Mouse (Mus musculus) monocyte, adult 5-6 weeks (primary cell): Measurements from ENCODE around the gene Sorbs2. TPM values are rescaled to one million over a fixed set of nuclear protein-coding genes. Genes with fewer than 3 reads are reported as not detected.

ENCODE experiments used
- ATAC-seq: fragments of 153-309, 156-312 bp; replicated peaks from 2 replicates; pipeline ENCODE4 v1.8.0; 2017; ENCODE audit warnings: mild to moderate bottlenecking; ENCODE audit not compliant: low TSS enrichment, insufficient number of reproducible peaks, severe bottlenecking, poor library complexity, low FRiP score
- total RNA-seq: library from RNA; stranded (forward); fragments of 200-1000, 200-491, 200-594 nt; gene quantifications from 3 replicates; pipeline ENCODE4 v1.2.3, GENCODE M21; 2017

The Sorbs2 gene
- total RNA-seq, 1 experiment from 2014 or later = not detected

DNA sequence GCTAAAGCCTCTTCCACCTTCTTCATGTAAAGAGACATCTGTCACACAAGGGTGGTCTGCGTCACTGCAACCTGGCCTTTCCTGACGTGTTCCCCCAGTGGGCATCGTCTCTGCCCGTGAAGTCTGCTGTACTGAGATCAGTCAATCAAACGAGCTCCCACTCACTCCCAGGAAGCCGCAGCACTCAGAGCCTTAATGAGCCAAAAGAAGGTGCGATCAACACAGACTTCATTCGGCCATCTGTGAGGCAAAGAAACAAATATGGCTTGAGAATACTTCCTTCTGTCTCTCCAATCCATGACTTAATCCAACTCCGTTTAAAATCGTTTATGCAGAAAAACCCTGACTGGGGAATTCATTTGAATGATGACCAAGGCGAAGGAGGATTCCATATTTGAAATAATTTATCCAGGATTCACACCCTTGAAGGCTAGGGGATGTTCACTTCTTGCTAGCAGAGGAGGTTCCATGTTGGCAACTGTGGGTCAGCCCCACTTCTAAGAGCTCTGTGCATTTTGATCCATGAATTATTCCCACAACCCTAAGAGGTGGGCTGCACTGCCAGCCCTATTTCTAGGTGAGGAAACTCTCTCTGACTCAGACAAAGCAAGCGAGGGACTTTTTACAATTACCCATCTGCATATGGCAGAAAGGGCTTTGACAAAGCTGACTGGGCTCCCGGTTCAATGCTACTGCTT, 207.9 kb downstream of the Sorbs2 start:
- no peak for ATAC-seq

DNA sequence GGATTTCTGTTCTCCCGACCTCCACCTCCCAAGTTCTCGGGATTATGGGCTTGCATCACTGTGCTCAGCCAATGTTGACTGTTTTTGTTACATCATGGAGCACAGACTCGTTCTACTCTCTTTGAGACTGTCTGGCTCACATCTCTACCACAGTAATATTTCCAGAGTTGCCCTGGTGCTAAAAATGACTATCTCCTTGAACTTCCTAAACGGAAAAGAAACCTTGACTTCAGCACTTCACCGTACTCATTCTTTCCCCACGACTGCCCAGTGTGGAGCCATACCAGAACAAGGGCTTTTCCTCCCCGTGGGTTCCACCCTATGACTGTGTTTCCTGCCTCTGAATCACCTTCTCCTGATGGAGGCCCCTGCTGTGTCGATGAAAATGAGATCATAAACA, 212.2 kb downstream of the Sorbs2 start:
- ATAC-seq = no peak

DNA sequence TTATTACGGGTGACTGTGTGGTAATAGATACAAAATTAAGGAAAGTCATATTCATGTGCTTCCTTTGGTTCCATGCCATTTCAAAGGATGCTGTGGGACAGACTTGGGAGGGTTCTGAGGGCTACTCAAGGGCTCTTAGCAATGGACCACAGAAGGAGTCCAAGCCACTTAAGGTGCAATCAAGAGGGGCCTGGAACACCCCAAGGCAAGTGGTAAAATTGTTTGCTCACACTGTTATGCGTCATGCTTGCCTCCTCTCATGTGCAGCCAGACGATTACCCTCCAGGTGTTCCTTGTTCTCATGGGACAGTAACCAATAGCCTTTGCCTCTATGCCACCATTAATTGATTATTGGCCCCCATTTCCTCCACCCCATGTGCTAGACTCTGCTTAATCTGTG, 216.6 kb downstream of the Sorbs2 start:
- ATAC-seq = no peak

DNA sequence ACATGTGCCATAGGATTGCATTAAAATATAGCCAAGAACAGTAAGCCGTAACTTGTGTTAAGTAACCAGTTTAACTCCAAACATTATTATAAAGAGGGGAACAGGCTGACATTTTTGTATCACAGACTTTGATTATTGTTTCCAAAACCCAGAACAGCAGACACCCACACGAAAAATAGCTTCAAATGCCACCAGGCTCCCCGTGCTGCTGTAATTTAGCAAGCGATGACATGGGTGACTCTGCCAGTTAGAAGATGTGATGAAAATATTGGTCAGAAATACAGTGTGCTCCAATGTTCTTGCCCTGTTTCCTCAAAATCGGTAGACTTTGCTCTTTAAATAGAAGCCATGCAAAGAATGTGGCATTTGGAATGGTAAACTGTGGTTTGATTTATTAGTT, 217.7 kb downstream of the Sorbs2 start:
- no peak for ATAC-seq

DNA sequence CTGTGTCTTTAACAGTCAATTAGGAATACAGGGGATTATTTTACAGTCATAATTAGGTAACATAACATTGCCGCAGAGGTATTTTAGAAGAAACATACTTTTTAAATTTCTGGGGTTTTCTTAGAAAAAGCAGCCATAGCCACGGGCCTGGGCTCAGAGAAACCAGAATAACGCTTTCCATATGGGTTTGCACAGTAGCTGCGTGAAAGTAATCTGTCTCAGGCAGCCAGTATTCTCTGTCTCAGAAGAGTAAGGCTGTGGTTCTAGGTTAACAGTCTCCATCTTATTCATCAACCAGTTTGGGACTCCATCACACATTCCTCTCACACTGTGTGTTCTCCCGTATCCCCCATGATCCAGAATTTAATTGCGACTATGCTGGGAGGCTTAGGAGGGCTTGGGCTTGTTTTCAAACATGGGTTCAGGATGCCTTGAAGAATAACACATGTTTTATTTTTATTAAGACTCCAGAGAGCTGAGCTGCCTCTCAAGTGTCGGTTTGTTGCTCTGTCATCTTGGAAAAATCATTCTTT, 222.3 kb downstream of the Sorbs2 start:
- no peak for ATAC-seq

DNA sequence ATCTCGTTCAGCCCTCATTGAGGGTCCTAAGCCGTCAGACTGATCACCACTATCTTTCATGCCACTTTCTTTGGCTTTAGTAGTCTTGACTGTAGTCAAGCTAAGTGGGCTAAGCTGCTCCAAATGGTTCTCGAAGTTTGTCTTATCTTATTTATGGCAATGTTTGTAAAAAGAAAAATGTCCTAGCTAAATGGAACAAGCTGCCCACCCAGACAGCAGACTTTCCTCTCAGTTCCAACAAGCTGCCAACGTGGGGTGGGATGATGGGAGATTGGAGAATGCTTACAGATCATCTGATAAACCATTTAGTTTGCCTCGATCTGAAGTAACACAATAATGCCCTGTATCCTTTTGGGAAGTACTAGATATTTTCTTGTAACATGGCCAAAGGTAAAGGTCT, 223.2 kb downstream of the Sorbs2 start:
- no peak for ATAC-seq

DNA sequence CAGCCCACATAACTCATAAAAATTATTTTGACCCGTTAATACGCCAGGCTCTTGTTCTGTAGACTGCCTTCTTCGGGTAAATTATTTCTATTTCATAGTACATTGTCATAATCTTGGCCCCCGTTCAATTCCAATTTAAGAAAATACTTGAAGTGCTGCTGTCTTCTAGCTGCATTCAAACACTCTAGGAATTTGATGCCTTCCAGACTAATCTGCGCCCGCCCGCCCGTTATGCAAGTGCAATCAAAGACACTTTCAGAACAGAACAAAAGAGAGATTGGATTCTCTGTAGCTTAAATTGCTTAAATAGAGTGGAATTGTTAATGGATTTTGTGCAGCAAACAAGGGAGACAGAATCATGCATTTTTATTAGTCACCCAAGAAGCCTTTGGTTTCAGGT, 226.5 kb downstream of the Sorbs2 start:
- ATAC-seq = no peak

DNA sequence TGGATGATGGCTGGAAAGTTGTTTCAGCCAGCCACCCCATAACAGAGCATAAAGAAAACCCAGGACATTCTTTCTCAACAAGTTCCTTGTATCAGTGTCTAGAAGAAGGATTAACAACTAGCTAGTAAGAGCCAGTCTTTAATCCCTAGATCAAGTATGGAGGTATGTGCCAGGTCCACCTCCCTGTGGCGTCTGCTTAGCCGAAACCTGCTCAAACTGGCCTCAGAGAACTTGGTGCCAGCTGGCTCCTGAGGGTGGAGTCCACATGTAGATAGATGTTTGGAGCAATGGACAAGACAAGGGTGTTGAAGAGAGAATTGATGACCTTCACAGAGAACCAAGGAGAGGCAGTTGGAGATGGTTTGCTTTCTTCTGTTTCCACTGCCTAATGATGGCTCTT, 229.7 kb downstream of the Sorbs2 start:
- ATAC-seq = no peak

DNA sequence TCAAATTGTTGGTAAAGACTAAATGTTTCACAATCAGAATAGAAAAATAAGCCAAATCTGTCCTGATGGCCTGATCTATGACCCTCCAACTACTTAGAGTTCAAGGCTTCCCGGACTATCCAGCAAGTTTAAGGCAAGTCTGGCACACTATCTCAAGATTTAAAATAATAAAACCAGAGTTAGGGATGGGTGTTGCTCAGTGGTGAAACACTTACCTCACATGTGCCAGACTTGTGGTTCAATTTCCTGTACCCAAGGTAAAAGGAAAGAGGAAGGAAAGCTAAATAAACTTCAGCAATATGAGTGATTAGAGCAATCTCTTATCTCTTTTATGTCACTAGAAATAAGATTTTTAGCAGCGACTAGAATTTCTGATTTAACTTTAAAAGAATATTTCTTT, 235.7 kb downstream of the Sorbs2 start:
- no peak for ATAC-seq

DNA sequence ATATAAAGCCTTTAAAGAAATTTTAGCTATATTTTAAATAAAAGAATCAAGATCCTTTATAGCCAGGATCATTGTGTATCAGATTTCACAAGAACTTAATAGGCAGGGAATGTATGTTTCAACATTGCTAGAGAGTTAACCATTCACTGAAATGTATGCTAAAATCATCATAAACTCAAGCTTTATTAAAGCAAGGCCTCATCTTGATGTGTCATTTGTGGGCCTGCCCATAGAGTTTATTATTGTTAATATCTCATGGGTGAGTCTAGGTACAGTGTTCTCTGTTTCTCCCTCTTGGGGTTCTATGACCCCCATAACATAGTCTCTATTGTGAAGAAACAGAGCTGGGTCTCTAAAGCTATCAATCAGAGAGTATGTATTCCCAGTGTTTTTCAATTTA, 236.2 kb downstream of the Sorbs2 start:
- ATAC-seq = no peak

DNA sequence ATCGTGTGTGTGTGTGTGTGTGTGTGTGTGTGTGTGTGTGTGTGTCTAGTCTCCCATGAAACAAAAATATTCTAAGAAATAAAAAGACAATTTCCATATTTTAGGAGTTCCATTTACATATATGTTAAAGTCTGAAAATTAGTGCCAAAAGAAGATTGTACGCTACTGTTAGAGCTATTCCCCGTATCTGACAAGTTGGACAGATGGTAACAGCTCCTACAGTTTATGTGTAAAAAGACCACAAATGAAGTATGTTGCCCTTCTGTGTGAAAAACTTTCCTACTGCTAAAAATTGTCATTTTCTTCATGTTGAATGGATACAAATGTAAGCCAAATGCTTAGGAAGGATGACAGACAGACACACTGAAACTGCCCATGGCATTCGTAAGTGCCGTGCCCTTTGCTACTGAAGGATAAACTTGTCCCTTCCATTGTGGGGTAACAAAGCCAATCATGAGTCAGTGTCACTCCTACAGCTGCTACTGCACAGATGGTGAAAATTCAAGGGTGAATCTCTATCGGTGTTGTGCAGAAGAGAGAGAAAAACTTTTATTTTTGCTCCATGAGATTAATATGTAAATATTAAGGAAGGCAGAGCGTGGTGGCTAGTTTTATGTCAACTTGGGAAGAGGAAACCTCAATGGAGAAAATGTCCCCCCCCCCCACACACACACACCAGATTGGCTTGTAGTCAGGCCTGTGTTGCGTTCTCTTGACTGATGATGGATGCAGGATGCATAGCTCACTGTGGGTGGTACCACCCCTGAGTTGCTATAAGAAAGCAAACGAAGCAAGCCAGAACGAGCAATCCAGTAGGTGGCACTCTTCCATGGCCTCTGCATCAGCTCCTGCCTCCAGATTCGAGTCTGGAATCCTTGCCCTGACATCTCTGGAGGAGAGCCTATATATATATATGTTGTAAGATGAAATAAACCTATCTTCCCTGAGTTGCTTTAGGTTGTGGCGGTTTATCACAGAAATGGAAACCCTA, 244.2 kb downstream of the Sorbs2 start:
- no peak for ATAC-seq

DNA sequence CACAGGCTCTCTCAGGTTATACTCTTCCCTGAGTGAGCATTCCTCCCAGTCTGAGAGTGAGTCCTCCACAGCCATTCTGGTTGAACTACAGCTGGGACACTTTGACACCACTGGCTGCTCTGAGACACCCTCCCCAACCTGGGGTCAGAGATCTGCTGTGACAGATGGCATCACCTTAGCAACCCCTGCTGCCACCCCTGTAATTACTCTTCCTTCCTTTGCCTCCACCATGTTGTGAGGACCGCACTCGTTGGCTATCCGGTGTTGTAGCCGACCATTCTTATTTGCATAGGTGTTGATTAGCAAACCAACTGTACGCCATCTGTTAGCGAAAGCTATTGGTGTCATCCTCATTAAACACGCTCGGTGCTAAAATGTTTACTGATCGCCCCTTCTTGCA, 247.9 kb downstream of the Sorbs2 start:
- no peak for ATAC-seq

DNA sequence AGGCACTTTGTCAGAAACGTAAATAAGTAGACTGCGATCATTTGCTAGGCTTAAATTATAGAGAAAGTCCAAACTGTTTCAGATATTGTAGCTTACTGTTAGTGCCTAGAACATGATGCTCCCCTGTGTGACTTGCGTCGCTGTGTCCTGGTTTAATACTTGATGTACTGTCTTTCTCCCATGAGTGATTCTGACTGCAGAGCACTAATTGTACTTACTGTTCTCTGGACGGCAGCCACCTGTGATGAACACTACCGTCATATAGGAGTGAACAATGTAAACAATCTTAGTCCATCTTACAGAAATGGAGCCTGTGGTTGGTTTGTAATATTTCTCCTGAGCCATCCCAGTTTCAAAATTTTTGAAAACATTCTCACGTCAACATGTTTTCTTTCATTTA, 248.4 kb downstream of the Sorbs2 start:
- no peak for ATAC-seq

DNA sequence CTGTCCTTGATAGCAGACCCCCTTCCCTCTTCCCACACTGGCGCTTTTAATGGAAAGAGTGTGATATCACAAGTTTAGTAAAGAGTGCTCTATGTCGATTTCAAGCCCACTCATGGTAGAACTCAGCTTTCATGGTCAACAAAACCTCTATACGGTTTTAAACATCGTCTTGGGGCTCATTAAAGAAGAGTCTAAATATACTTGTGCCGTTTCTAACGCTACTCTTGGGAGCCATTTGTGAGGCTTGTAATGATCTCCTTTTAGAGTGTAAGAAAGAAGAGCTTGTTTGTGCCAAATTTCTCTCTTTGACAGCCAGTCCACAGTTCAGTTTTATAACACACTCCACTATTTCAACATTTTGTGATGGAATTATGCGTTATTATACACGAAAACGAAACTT, 253.0 kb downstream of the Sorbs2 start:
- ATAC-seq = no peak

DNA sequence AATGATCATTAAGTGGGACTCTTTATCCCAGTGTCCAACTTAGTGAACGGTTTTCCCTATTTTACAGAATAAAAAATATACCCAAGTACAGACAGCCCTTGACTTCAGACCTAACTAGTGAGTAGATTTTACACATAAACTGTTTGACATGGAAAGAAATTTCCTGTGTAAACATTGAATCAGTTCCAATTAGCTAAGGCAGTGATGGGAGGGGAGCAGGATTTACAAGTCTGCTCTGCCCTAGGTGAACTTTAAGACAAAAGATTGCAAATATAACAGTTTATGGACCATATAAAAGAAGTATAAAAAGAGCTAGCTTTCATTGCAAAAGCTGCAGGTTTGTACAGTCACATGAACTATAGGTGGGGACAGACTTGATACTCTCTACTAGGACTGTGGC, 253.5 kb downstream of the Sorbs2 start:
- ATAC-seq = no peak

DNA sequence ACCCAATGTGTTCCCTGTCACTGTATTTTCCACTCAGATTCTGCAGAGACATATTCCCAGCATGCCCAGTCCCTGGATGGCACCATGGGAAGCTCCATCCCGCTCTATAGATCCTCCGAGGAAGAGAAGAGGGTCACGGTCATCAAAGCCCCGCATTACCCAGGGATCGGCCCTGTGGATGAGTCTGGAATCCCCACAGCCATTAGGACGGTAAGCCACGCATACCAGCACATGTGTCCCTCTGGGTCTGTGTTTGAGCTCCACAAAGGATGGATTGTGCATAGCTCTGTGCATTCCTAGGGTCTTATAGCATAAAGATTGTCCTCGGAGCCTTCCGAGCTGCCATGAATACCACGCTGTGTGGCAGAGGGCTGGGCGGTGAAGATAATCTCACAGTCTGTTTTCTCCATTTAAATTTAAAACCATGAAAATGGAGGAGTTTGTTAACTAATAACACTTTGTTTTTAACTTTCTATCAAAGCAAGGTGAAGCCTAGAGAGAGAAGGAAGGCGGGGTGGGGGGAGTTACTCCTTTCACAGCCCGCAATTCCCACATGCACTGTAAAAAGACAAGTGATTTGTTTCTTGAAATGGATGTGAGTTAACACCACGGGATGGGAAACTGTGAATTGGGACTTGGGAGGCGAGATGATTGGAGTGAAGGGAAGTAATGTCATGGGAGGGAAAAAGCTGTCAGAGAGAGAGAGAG, 255.5 kb downstream of the Sorbs2 start:
- no peak for ATAC-seq

DNA sequence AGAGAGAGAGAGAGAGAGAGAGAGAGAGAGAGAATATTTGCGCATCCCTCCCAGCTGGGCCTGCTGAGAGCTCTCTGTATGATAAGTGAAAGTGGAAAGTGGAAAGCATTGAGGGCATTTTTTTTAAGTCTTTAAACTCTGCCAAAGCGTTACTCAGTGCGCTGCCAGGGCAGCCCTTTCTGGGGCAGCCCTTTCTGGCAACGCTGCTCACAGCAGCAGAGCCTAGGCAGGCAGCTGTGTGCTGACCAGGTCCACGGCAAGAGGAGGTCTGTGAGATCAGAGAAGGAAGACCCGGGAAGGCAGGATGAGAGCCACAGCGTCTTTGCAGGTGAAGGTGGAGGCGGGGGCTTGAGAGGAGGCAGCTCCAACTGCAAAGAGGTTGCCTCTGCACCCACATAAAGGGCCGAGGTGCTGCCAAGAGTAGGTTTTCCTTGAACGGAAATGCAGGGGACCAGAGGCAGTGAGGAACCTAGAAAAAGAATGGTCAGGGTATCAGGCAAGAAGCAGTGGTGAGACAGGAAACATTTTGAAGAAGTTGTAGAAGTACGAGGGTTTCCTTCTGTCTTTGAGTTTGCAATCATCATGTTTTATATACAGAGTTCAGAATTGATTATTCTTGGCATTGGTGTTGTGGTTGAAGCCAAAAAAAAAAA, 256.2 kb downstream of the Sorbs2 start:
- ATAC-seq = no peak

DNA sequence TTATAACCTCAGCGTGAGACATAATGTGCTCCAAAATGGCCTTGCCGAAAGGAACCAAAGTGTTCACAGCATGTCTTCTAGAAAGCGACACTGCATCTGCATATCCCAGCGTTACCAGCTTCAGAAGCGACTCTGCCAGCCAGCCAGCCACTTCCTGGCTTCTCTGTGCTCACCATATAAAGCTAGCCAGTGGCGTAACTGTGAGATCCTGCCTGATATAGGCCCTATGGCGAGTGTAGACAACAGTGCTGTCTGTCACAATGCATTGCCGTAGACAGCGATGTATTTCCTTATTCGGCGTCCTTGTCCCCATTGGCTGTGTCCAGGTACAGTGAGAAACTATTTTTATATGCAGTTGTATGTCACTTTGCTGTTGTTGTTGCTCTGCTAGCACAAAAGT, 258.6 kb downstream of the Sorbs2 start:
- ATAC-seq = no peak

DNA sequence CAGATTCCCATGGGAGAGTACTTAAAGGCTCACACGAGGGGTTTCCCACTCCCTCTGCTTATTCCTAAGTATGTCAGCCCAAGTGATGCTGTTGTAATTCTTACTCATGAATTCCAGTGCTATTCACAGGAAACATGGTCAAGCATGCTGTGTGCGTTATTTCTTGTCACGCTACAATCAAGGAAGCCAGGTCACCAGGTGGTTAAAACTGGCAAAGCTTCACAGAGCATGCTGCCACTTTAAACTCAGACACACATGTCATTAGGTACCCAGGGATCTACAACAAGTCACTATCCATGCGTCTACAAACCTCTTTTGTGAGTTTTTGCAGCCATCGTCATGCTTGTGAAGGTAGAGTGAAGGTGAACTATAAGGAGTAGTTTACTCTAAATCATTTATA, 267.3 kb downstream of the Sorbs2 start:
- ATAC-seq = no peak
